Mouse (Mus musculus) liver, embryonic 14.5 days (tissue): ENCODE results near the gene Gpr156.

Source experiments
- CTCF ChIP-seq: IDR thresholded peaks from 2 replicates; pipeline ENCODE4 v1.5.1; 2016; ENCODE audit warnings: antibody characterized with exemption, low read depth, control low read depth
- EP300 ChIP-seq: IDR thresholded peaks from 2 replicates; pipeline ENCODE4 v1.6.1; 2016; ENCODE audit warnings: antibody characterized with exemption, low read depth

DNA sequence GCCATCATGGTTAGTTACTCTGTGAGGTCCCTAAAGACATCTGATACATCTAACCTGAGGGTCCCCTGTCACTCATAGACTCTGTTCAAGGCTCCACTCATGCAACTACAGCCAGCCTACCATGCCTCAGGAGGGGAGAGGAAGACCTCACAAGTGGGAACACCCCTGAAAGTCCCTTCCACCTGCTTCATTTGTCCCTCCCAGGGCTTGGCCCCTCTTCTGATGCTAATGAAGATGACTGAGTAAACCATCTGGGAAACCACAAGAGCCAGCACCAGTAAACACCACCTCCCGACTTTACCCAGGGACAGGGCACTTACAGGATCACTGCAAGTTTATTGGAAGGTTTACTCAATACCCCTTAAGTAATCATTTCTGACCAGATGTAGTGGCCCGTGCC is 85.5 kb downstream of the Gpr156 start:
- TF ChIP-seq CTCF (no peak), EP300 (no peak)
